Mouse (Mus musculus) liver, adult 2 months (tissue): Measurements from ENCODE around the gene Aacs. TPM values are rescaled to one million over a fixed set of nuclear protein-coding genes. Genes with fewer than 3 reads are reported as not detected.

Experiments
- DNase-seq: peaks from one replicate; pipeline ENCODE4 v3.0.0-alpha.2; 2011; ENCODE audit warnings: low read depth, low spot score; ENCODE audit errors: extremely low read depth
- H3K27ac ChIP-seq: fragments of 200-500 bp; replicated peaks from 2 replicates; pipeline ENCODE4 v1.5.1; 2012; ENCODE audit warnings: low read depth, mild to moderate bottlenecking, control low read depth, inconsistent platforms, low read length; ENCODE audit not compliant: insufficient read depth
- H3K27me3 ChIP-seq: fragments of 200-500 bp; 2 replicates; pipeline ENCODE4 v1.6.1; 2012; ENCODE audit warnings: mild to moderate bottlenecking, moderate library complexity, low read length, inconsistent platforms; ENCODE audit not compliant: control insufficient read depth, insufficient read depth
- H3K36me3 ChIP-seq: fragments of 200-500 bp; 2 replicates; pipeline ENCODE4 v1.6.1; 2012; ENCODE audit warnings: low read length, inconsistent platforms; ENCODE audit not compliant: control insufficient read depth, insufficient read depth
- H3K4me1 ChIP-seq: fragments of 200-500 bp; 2 replicates; pipeline ENCODE4 v1.6.1; 2011; ENCODE audit warnings: low read length; ENCODE audit not compliant: control insufficient read depth, insufficient read depth
- H3K4me3 ChIP-seq: fragments of 200-500 bp; 2 replicates; pipeline ENCODE4 v1.5.1; 2011; ENCODE audit warnings: low read depth, mild to moderate bottlenecking, control low read depth, low read length, moderate library complexity; ENCODE audit not compliant: insufficient read depth
- H3K79me2 ChIP-seq: fragments of 200-500 bp; 2 replicates; pipeline ENCODE4 v1.6.1; 2012; ENCODE audit warnings: inconsistent platforms, mild to moderate bottlenecking, low read length, moderate library complexity; ENCODE audit not compliant: control insufficient read depth, insufficient read depth
- H3K9ac ChIP-seq: fragments of 200-500 bp; 2 replicates; pipeline ENCODE4 v1.6.1; 2012; ENCODE audit warnings: low read depth, mild to moderate bottlenecking, control low read depth, inconsistent platforms, low read length
- CTCF ChIP-seq: fragments of 200-500 bp; IDR thresholded peaks from 2 replicates; pipeline ENCODE4 v1.5.1; 2011; ENCODE audit warnings: low read depth, low read length, control low read depth
- POLR2A ChIP-seq: fragments of 200-500 bp; IDR thresholded peaks from 2 replicates; pipeline ENCODE4 v1.6.1; 2011; ENCODE audit warnings: low read length, control low read depth; ENCODE audit not compliant: insufficient read depth; ENCODE audit errors: extremely low read depth
- WGBS: fragments of 180-500 bp; shearing (Covaris S2); methylation state at CpG from one replicate; pipeline ENCODE4 v1.1.7; 2018; 5-methylcytosine and 5-hydroxymethylcytosine counted together
- polyA plus RNA-seq: library from polyadenylated mRNA; depleted of rRNA; stranded (reverse); fragments of >200 nt; gene quantifications from 2 replicates; pipeline ENCODE4 v1.2.3, GENCODE M21; 2012
- total RNA-seq: library from RNA; depleted of rRNA; stranded (reverse); fragments of >200 nt; gene quantifications from 2 replicates; pipeline ENCODE4 v1.2.3, GENCODE M21; 2014

The Aacs gene
- total and polyA plus RNA-seq, 2 experiments: 40.9 to 190 TPM

GRCm38 (mm10) chr5:125476799-125477198, 1.2 kb downstream of the Aacs start:
- DNase-seq: no peak

GRCm38 (mm10) chr5:125477533-125477932, 1.9 kb downstream of the Aacs start:
- H3K4me1 ChIP-seq: peaks cover 40% of the 10 kb centered on the region
- peak overlapping the region; percentile 89 for H3K4me3 ChIP-seq
- WGBS: 34% methylated on average over 7 of the region's 7 CpGs

More at GRCm38 (mm10) chr5:125476799-125477198, 1.2 kb downstream of the Aacs start:
- Histone ChIP-seq H3K79me2 (peaks cover 37% of the 10 kb centered on the region), H3K9ac (peak overlapping the region; percentile 94), H3K27me3 (no peaks in the 10 kb centered on the region), H3K36me3 (peaks cover 8% of the 10 kb centered on the region), H3K4me3 (peak overlapping the region; percentile 89), H3K27ac (peak overlapping the region; percentile 80), H3K4me1 (peaks cover 35% of the 10 kb centered on the region)
- WGBS: 46% methylated on average over 7 of the region's 7 CpGs
- TF ChIP-seq CTCF (no peak), POLR2A (no peak)

GRCm38 (mm10) chr5:125478037-125478436, 2.4 kb downstream of the Aacs start:
- peaks cover 44% of the 10 kb centered on the region for H3K4me1 ChIP-seq
- DNase-seq: no peak
- peaks cover 16% of the 10 kb centered on the region for H3K36me3 ChIP-seq
- peaks cover 37% of the 10 kb centered on the region for H3K79me2 ChIP-seq
- H3K27me3 ChIP-seq: no peaks in the 10 kb centered on the region
- WGBS: 49% methylated on average over 7 of the region's 7 CpGs
- peak overlapping the region; percentile 80; the same call in 1 of the 2 replicates for H3K27ac ChIP-seq
- peak overlapping the region; percentile 89 for H3K4me3 ChIP-seq
- TF ChIP-seq CTCF (no peak), POLR2A (no peak)
- H3K9ac ChIP-seq: peak overlapping the region; percentile 94

More at GRCm38 (mm10) chr5:125477533-125477932, 1.9 kb downstream of the Aacs start:
- Histone ChIP-seq H3K27ac (peak overlapping the region; percentile 80), H3K36me3 (peaks cover 12% of the 10 kb centered on the region), H3K79me2 (peaks cover 37% of the 10 kb centered on the region), H3K9ac (peak overlapping the region; percentile 94), H3K27me3 (no peaks in the 10 kb centered on the region)
- no peak for DNase-seq
- no peak for TF ChIP-seq POLR2A
- no peak for TF ChIP-seq CTCF

- Histone ChIP-seq H3K36me3 (peaks cover 23% of the 10 kb centered on the region), H3K4me1 (peaks cover 55% of the 10 kb centered on the region), H3K79me2 (peaks cover 37% of the 10 kb centered on the region), H3K27ac (peak overlapping the region; percentile 13; the same call in 1 of the 2 replicates), H3K4me3 (peak overlapping the region; percentile 9), H3K27me3 (no peaks in the 10 kb centered on the region), H3K9ac (peak overlapping the region; percentile 32)
- WGBS: 84% methylated on average over 3 of the region's 3 CpGs
- no peak for DNase-seq
- TF ChIP-seq CTCF (no peak), POLR2A (no peak)
These were observed 3.8 kb downstream of the Aacs start for GRCm38 (mm10) chr5:125479376-125479775.

- H3K27me3 ChIP-seq: no peaks in the 10 kb centered on the region
These were observed 5.0 kb downstream of the Aacs start for GRCm38 (mm10) chr5:125480434-125481231.

GRCm38 (mm10) chr5:125482474-125482873, 6.9 kb downstream of the Aacs start:
- Histone ChIP-seq H3K27me3 (no peaks in the 10 kb centered on the region), H3K9ac (no peak overlapping the region), H3K4me1 (peaks cover 61% of the 10 kb centered on the region), H3K4me3 (no peak overlapping the region), H3K36me3 (peaks cover 31% of the 10 kb centered on the region), H3K79me2 (peaks cover 19% of the 10 kb centered on the region), H3K27ac (0 out of 2 replicates have a peak overlapping the region, but pooled peaks have one; percentile 11)
- DNase-seq: no peak
- WGBS: 66% methylated on average over 7 of the region's 7 CpGs
- TF ChIP-seq CTCF (no peak), POLR2A (no peak)

More at GRCm38 (mm10) chr5:125480434-125481231, 5.0 kb downstream of the Aacs start:
- no peak for TF ChIP-seq CTCF
- no peak for TF ChIP-seq POLR2A
- 55% methylated on average over 11 of the region's 11 CpGs for WGBS
- Histone ChIP-seq H3K27ac (peak overlapping the region; percentile 29; the same call in 1 of the 2 replicates), H3K79me2 (peaks cover 37% of the 10 kb centered on the region), H3K4me1 (peaks cover 62% of the 10 kb centered on the region), H3K36me3 (peaks cover 23% of the 10 kb centered on the region), H3K9ac (no peak overlapping the region), H3K4me3 (no peak overlapping the region)
- DNase-seq: peak; percentile 72
